Mouse (Mus musculus): ENCODE data around the gene Dnajc4.

Gene Dnajc4

GRCm38 (mm10) chr19:6975537-6976521 lies 16.5 kb downstream of the Dnajc4 start, which contains the start of gene Plcb3:
Gene Plcb3, minus strand, starts transcription at chr19:6976470.
- DNase-seq = peak; percentile 98

GRCm38 (mm10) chr19:6974211-6975205 lies 17.9 kb downstream of the Dnajc4 start, which contains the start of gene Ppp1r14b:
Gene Ppp1r14b, plus strand, starts transcription at chr19:6974968.
- DNase-seq = peak; percentile 99

DNA sequence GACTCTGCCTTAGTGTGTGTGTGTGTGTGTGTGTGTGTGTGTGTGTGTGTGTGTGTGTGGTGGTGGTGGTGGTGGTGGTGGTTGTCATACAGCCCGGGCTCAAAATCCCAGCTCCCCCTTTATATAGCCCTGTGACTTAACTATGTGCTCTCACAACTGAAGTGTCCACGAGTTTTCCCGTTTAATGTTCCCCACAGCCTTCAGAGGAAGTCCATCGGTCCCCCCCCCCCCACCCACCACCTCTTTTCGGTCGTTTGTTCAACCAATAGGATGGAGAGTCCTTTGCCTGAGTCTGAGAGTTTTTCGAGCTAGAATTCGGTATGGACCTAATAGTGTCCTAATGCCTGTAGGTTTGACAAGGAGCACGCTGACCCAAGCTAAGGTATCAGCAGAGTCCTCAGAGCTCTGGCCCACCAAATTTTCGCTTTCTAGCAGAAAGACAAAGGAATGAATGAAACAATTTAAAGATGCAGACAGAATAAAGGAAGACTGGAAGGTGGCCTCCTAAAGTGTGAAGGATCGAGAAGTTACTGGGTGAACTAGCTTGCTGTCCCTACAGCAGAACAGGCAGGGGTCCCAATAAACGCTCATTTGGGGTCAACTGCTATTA lies 18.7 kb downstream of the Dnajc4 start:
- no peak for DNase-seq

DNA sequence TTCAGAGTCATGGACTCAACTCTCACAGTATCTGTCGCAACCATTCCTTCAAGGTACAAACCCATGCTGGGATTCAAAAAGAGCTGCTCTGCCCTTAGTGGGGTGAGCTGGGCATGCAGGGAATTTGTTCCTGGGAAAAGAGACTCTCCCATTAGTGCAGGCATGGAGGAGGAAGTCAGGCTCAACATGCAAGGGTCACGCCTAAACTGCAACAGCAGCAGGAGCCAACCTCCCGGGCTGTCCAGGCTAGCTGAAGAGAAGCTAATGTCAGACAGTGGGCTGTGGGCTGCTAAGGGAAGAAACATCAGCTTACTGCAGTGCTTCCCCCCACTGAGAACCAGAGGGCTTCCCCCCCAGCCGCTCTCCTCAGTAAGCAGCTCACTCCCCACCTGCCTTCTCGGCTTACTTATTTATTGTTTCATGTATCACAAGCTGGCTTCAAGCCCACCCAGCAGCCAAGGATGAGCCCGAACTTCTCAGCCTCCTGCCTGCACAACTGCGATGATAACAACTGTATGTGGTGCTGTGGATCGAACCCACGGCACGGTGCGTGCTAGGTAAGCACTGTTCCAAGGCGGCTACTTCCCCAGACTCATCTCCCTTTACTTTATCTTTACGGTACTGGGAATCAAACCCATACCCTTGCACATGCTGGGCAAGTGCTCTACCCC lies 20.0 kb downstream of the Dnajc4 start:
- peak; percentile 93 for DNase-seq

DNA sequence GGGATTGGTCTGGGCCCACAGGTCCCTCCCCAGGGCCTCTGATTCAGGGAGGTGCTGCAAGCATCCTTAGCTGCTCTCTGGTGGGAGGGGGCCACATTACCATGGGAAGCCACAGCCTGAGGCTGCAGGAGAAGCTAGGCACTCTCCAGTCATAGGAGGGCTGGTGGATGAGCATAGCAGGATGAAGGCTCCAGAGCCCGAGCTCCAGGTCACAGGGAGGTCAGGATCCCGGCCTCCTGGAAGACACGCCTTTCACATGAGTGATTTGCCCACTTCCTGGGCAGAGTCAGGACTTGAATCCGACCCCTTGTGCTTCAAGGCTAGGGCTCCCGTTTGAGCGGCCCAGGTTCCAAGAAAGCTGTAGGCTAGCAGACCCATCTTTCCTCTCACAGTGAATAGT lies 20.7 kb downstream of the Dnajc4 start:
- no peak for DNase-seq

GRCm38 (mm10) chr19:6970460-6971085 lies 21.8 kb downstream of the Dnajc4 start:
- peak; percentile 95 for DNase-seq

DNA sequence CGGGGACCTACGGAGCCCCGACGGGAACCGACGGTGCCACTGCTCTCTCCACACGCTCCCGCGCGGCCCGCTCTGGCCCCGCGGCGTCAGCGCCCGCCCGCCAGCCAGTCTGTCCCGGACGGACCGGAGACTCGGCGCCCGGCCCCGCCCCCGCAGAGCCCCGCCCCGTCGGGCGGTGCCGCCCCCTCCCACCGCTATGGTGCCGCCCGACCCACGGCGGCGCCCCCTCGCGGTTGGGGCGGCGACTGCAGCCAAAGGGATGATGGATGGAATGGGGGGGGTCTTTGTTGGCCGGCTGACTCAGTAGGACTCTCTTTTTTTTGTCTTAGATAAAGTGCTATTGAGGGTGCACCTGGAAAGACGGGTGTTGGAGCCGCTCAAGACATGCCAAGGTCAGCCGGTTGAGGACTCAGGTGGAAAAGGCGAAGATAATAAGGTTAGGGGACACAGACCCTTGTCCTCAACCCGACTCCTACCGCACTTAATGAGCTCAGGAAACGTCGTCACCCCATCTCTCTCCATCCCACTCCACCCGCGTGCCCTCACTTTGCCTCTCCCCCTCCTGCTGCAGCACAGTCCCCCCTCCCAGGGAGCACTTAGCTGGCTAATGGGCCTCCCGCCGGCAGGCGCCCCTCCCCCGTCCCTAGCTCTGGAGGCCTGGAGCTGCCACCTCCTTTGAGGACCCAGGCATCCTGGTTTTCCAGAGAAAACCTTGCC lies 22.5 kb downstream of the Dnajc4 start:
- DNase-seq = peak; percentile 98

GRCm38 (mm10) chr19:6969291-6969664 lies 23.1 kb downstream of the Dnajc4 start:
- no peak for DNase-seq

DNA sequence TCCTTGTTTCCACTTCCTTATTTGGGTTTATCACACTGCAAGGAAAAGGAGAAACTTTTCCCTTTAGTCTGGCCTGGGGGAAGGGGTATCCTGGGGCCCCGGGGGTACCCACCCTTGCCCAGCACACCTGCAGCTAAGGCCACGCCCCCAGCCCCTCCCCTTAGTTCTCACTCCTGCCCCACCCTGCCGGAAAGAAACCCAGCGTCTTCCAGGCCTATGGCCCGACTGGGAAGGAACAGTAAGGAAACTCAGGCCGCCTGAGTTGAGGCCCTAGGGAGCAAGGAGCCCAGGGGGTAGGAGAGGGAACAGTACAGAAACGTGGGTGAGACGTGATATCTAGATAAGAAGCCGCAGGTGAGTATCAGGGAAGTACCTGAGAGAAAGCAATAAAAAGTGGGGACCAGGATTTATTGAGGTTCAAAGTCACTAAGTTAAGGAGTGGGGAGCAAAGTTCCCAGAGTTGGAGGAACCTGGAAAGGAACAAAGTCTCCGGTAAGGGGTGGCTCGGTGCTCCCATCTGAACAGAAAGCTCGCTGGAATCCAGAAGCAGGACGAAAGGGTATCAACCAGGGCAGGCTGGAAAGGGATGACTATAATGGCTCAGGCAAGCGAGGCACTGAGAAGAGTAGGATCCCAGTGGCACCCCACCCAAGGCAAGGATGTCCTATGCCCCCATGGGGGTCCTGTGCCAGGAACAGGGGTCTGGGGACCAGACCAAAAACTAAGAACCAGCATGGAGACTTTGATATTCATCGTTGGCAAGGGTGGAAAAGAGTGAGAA lies 23.7 kb downstream of the Dnajc4 start:
- DNase-seq = peak; percentile 95

GRCm38 (mm10) chr19:6956461-6956860 lies 35.9 kb downstream of the Dnajc4 start:
- DNase-seq = peak; percentile 93

GRCm38 (mm10) chr19:6955424-6955823 lies 36.9 kb downstream of the Dnajc4 start:
- peak; percentile 97 for DNase-seq

DNA sequence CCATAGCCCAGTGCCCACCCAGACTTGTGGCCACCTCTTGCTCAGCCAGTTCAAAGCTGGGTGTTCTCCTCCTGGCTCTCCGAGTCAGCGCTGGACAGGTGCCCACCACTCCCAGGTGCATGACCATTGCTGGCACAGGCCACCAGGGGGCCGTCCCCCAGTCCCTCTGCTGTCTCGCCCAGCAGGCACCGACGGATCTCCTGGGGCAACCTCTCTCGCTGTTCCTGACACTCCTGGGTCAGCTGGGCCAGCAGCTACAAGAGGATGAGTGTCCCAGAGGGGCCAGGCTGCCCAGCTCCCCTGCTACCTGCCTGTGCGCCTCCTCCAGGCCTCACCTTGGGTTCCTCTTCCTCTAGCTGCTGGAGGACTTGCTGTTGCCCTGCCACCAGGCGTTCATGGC lies 38.3 kb downstream of the Dnajc4 start:
- peak; percentile 96 for DNase-seq

DNA sequence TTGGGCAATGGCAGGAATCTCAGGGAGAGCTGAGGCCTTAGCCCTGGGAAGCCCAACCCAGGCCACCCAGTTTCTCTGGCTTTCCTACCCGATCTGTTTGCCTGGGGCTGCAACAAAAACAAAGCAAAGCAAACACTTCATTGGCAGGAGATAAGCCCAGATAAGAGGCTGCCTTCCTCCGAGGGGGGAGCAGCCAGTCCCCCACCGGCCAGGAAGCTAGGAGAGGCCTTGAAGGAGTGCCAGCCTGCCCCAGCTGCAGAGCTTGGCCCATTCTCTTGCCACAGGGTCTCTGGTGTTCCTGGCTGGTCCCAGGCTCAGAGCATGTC lies 39.7 kb downstream of the Dnajc4 start:
- peak; percentile 98 for DNase-seq

- DNase-seq = peak; percentile 99
Observed at GRCm38 (mm10) chr19:6951994-6952711, 40.2 kb downstream of the Dnajc4 start.

GRCm38 (mm10) chr19:6951381-6951968 lies 40.9 kb downstream of the Dnajc4 start:
- DNase-seq = peak; percentile 100

GRCm38 (mm10) chr19:6950613-6951153 lies 41.7 kb downstream of the Dnajc4 start:
- DNase-seq = peak; percentile 97

DNA sequence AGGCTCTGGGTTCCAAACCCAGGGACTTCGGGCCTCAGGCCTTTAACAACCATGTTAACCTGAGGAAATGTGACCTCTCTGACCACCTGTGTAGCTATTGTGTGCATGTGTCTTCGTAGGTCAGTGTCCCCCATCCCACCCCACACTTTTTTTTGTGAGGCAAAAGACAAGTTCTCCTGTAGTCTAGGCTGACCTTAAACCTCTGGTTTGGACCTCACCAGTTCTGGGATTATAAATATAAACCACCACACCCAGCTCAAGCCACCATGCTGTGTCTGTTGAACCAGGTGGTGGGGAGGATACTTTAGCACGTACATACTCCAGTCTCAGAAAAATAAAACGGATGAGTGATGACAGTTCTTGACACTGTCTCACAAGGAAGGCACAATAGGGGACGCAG lies 42.4 kb downstream of the Dnajc4 start:
- DNase-seq = peak; percentile 92

- DNase-seq = peak; percentile 92
Observed at GRCm38 (mm10) chr19:6949532-6949931, 42.8 kb downstream of the Dnajc4 start.

DNA sequence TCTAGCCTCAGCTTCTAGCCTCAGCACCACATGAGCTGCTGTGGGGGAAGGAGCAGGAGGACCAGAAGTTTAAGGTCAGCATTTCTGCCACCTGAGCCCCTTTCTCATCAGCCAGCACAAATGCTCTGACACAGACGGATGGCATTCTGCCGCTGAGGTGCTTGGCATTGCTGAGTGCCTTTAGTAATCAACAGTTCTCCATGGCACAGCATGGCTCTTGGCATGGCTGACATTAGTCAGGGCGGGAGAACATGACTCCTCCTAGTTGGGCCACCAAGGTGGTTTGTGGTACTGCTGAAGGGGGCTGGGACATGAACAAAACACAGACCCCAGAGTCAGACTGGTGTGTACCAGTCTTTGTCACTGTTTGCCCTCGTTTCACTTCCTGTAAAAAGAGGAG lies 44.2 kb downstream of the Dnajc4 start:
- peak; percentile 90 for DNase-seq
